ENCODE assay signal across 8 mouse cellular contexts in genomic region chr9:115704249-115704648, GRCm38 (mm10).
A peak's percentile ranks its signal among the peaks of the same experiment; 100 is the strongest.
DNase-seq lines count a peak whose midpoint lies in the region; ATAC-seq and TF ChIP-seq lines count a peak whose summit lies in the region.

No protein-coding gene starts in this region.

- 34% methylated on average over 9 of the region's 9 CpGs for WGBS in liver, embryonic 12.5 days (ENCODE audit: insufficient replicate concordance)
- WGBS in limb, embryonic 10.5 days = 43% methylated on average over 9 of the region's 9 CpGs

- no peak overlapping the region for H3K27ac ChIP-seq in liver, embryonic 12.5 days
- no peak overlapping the region for H3K27ac ChIP-seq in limb, embryonic 10.5 days

- no peak for ATAC-seq in liver, embryonic 12.5 days
- peak; percentile 47; the same call in 1 of the 2 replicates for ATAC-seq in neutrophil, adult 5-6 weeks (ENCODE audit: extremely low read depth, insufficient number of reproducible peaks, low FRiP score, poor library complexity, severe bottlenecking)

- H3K27me3 ChIP-seq in liver, embryonic 12.5 days (replicated peaks) = no peaks in the 10 kb centered on the region
- H3K27me3 ChIP-seq in limb, embryonic 10.5 days (ENCODE audit: low read depth, poor library complexity, severe bottlenecking) = no peaks in the 10 kb centered on the region

- no peak overlapping the region for H3K4me3 ChIP-seq in liver, embryonic 12.5 days
- H3K4me3 ChIP-seq in limb, embryonic 10.5 days = no peak overlapping the region

- H3K4me2 ChIP-seq in liver, embryonic 12.5 days = no peak overlapping the region

- H3K9ac ChIP-seq in liver, embryonic 12.5 days = no peak overlapping the region

- H3K36me3 ChIP-seq in liver, embryonic 12.5 days = no peaks in the 10 kb centered on the region
- H3K36me3 ChIP-seq in limb, embryonic 10.5 days = no peaks in the 10 kb centered on the region

- H3K9me3 ChIP-seq in liver, embryonic 12.5 days (replicated peaks) = no peaks in the 10 kb centered on the region
- no peaks in the 10 kb centered on the region for H3K9me3 ChIP-seq in limb, embryonic 10.5 days (replicated peaks)

- TF ChIP-seq POLR2A in brain, embryonic 14.5 days (IDR thresholded peaks at IDR 0.05; ENCODE audit: borderline replicate concordance, extremely low read depth, insufficient read depth, insufficient read length, poor library complexity, severe bottlenecking) = no peak

- DNase-seq in liver = peak; percentile 48
- peak; percentile 73 for DNase-seq in brain, embryonic 14.5 days (ENCODE audit: low read depth)
- DNase-seq in frontal cortex, postnatal 25 days (ENCODE audit: low spot score in 2 of 2) = peak; percentile 27 to 30
- peak; percentile 17 to 61 for DNase-seq in kidney, adult 8-10 months
- peak; percentile 71 for DNase-seq in limb, embryonic 10.5 days (ENCODE audit: low spot score)
- peak; percentile 53 for DNase-seq in thymus, postnatal 25 days

- TF ChIP-seq CTCF in brain, embryonic 14.5 days (IDR thresholded peaks at IDR 0.05; ENCODE audit: borderline replicate concordance, extremely low read depth, insufficient read depth, insufficient read length) = peak; percentile 85

- peaks cover 14% of the 10 kb centered on the region; the same call in 1 of the 2 replicates for H3K4me1 ChIP-seq in liver, embryonic 12.5 days
- peaks cover 5% of the 10 kb centered on the region for H3K4me1 ChIP-seq in limb, embryonic 10.5 days
